Mouse (Mus musculus) lung, embryonic 16.5 days (tissue): ENCODE measurements around the gene Mink1. TPM values are rescaled to one million over a fixed set of nuclear protein-coding genes. Genes with fewer than 3 reads are reported as not detected.
A peak's percentile ranks its signal among the peaks of the same experiment; 100 is the strongest.

ENCODE experiments used
- ATAC-seq: fragments of 200-750 bp; cut with Nextera tagmentation; 2 replicates; pipeline ENCODE4 v1.8.0; 2017; ENCODE audit warnings: low read depth, mild to moderate bottlenecking, moderate library complexity
- H3K27ac ChIP-seq: fragments of 300-500 bp; sonication (generic); 2 replicates; pipeline ENCODE4 v1.5.1; 2014; ENCODE audit warnings: mild to moderate bottlenecking, control low read depth, low read length
- H3K27me3 ChIP-seq: fragments of 300-500 bp; sonication (generic); 2 replicates; pipeline ENCODE4 v1.6.1; 2014; ENCODE audit warnings: low read depth, low read length, mixed read lengths; ENCODE audit not compliant: control insufficient read depth, insufficient read depth
- H3K36me3 ChIP-seq: fragments of 300-500 bp; sonication (generic); 2 replicates; pipeline ENCODE4 v1.6.1; 2014; ENCODE audit warnings: low read length; ENCODE audit not compliant: control insufficient read depth, insufficient read depth
- H3K4me1 ChIP-seq: fragments of 300-500 bp; sonication (generic); replicated peaks from 2 replicates; pipeline ENCODE4 v1.6.1; 2014; ENCODE audit warnings: low read length, mixed read lengths; ENCODE audit not compliant: control insufficient read depth, insufficient read depth
- H3K4me2 ChIP-seq: fragments of 300-500 bp; sonication (generic); 2 replicates; pipeline ENCODE4 v1.6.1; 2014; ENCODE audit warnings: low read depth, low read length, control low read depth
- H3K4me3 ChIP-seq: fragments of 300-500 bp; sonication (generic); 2 replicates; pipeline ENCODE4 v1.5.1; 2014; ENCODE audit warnings: mild to moderate bottlenecking, low read length, control low read depth
- H3K9ac ChIP-seq: fragments of 300-500 bp; sonication (generic); 2 replicates; pipeline ENCODE4 v1.6.1; 2014; ENCODE audit warnings: low read length, control low read depth
- H3K9me3 ChIP-seq: fragments of 300-500 bp; sonication (generic); 2 replicates; pipeline ENCODE4 v1.6.1; 2016; ENCODE audit warnings: low read length; ENCODE audit not compliant: control insufficient read depth
- WGBS: fragments of 180-500 bp; shearing (Covaris S2); extraction: QIAGEN DNeasy Blood & Tissue Kit; methylation state at CpG from one replicate; pipeline ENCODE4 v1.1.7; 2014; 5-methylcytosine and 5-hydroxymethylcytosine counted together
- polyA plus RNA-seq: library from polyadenylated mRNA; unstranded; fragments of >200 nt; fragmentation: Nextera tagmentation; extraction: Ambion mirVana; gene quantifications from 2 replicates; pipeline ENCODE4 v1.2.1, GENCODE M21; 2015

Mink1 gene
- polyA plus RNA-seq, 1 experiment from 2014 or later = 10.3 TPM

DNA sequence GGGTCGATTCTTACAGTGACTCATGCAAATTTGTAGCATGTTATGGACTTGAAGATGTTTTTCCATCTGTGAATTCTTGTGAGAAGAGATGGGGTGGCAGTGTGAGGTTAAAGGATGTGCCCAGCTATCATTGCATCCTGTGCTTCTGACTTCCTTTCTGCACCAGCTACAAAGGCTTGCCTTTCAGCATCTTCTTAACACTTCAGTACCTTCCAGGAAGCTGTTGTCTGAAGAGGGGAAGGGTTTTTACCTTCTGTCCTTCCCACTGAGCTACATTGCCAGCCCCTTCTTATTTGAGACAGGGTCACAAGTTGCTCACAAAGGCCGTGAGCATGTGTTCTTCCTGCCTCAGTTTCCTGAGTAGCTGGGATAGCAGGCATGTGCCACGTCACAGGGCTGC, 18.2 kb downstream of the Mink1 start:
- no peak overlapping the region for H3K9ac ChIP-seq
- ATAC-seq = no peak
- no peaks in the 10 kb centered on the region for H3K27me3 ChIP-seq
- H3K27ac ChIP-seq = no peak overlapping the region
- no peak overlapping the region for H3K4me3 ChIP-seq
- no peaks in the 10 kb centered on the region for H3K9me3 ChIP-seq
- peaks cover 60% of the 10 kb centered on the region for H3K4me1 ChIP-seq
- H3K4me2 ChIP-seq = no peak overlapping the region
- 67% methylated on average over 3 of the region's 3 CpGs for WGBS
- no peaks in the 10 kb centered on the region for H3K36me3 ChIP-seq

DNA sequence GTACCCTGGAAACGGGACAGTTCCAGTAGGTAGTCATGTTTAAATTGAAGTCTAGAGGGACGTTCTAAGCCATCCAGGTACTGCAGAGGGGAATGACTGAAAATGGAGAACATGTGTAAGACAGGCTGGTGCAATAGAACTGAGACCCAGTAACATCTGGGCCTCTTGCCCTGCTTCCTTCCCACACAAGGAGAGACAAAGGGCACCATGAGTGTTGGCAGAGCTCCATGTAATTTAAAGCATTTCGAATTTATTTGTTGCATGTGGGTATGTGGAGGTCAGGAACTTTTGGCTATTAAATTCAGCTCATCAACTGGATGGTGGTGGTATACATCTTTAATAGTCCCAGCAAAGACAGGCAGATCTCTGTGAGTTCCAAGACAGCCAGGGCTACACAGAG, 19.5 kb downstream of the Mink1 start:
- WGBS = 36% methylated on average over 3 of the region's 3 CpGs
- Histone ChIP-seq H3K9ac (no peak overlapping the region), H3K4me3 (no peak overlapping the region), H3K4me1 (peaks cover 56% of the 10 kb centered on the region), H3K27ac (0 out of 2 replicates have a peak overlapping the region, but pooled peaks have one; percentile 58), H3K36me3 (no peaks in the 10 kb centered on the region), H3K9me3 (no peaks in the 10 kb centered on the region), H3K27me3 (no peaks in the 10 kb centered on the region), H3K4me2 (no peak overlapping the region)
- ATAC-seq = no peak

DNA sequence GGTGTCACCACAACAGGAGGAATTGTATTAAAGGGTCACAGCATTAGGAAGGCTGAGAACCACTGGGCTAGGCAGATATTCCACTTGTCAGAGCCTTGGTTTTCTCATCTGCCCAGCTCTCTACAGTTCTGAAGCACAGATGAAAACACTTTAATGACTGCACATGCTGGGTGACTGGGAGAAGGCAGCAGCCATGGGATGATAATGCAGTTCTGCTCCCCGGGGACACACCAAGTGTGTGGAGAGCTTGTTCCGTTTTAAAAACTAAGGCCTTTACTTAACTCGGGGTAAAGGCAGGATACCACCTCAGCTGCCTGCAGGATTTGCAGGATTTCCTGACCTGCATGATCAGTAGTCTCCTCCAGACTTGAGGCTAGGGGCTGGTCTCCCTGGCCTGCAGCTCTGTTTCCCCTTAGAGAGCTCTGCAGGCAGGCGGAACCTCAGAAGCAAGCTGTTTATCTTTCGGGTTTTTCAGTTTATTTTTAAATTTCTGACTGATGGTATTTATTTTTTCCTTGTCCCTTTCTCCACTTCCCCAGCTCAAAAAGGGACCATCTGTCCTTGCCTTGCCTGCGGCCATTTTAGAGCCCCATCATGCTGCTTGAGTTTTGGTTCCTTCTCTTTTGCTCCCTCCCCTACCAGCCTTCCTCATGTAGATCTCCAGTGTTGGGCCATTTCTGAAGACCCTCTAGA, 20.5 kb downstream of the Mink1 start:
- 34% methylated on average over 6 of the region's 6 CpGs for WGBS
- peak overlapping the region; percentile 58 for H3K27ac ChIP-seq
- no peak overlapping the region for H3K9ac ChIP-seq
- H3K27me3 ChIP-seq = no peaks in the 10 kb centered on the region
- no peak overlapping the region for H3K4me2 ChIP-seq
- peaks cover 49% of the 10 kb centered on the region for H3K4me1 ChIP-seq
- H3K4me3 ChIP-seq = no peak overlapping the region
- 0 out of 2 replicates have a peak, but pooled peaks have one; percentile 23 for ATAC-seq
- H3K9me3 ChIP-seq = no peaks in the 10 kb centered on the region
- H3K36me3 ChIP-seq = no peaks in the 10 kb centered on the region

DNA sequence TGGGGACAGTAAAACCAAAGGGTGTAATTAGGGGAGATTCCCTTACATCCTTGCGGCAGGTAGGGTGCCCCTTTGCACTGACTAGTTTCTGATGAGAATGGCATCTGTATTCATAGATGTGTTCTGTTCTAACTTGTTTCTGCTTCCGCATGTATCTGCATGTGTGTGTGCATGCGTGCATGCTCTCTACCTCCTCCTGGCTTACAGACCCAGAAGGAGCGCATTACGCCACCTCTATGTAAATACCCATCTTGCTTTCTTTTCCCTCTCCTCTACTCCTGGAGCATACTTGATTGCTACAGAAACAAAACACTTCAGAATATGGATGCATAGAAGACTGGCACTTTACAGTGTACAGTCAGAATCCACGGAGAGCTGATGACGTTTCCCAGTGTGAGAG, 21.1 kb downstream of the Mink1 start:
- WGBS = 75% methylated on average over 7 of the region's 7 CpGs
- no peak for ATAC-seq
- H3K4me1 ChIP-seq = peaks cover 44% of the 10 kb centered on the region

DNA sequence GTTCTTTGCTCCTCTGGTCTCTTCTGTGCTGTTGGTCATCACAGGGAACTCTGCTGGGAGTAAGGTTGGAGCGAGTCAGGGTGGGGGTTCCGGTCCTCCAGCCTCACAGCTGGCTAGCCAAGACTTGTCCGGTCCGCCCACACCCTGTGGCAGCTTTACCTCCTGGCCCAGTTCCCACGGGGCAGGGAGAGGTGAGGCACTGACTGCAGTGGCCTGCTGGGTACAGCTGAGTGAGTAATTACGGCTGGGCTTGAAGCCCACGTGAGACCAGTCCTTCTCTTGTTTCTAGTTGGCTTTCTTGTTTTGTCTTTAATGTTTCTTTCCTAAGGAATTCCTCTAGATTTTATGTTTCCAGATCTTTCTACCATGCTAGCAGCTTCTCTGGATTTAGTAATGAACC, 22.8 kb downstream of the Mink1 start:
- ATAC-seq = peak; percentile 80
- Histone ChIP-seq H3K4me1 (peaks cover 28% of the 10 kb centered on the region), H3K9me3 (no peaks in the 10 kb centered on the region), H3K9ac (no peak overlapping the region), H3K27me3 (no peaks in the 10 kb centered on the region), H3K27ac (0 out of 2 replicates have a peak overlapping the region, but pooled peaks have one; percentile 36), H3K4me3 (no peak overlapping the region), H3K4me2 (no peak overlapping the region), H3K36me3 (no peaks in the 10 kb centered on the region)
- WGBS = 32% methylated on average over 7 of the region's 7 CpGs

More for the DNA sequence above, 21.1 kb downstream of the Mink1 start:
- H3K27me3 ChIP-seq = no peaks in the 10 kb centered on the region
- no peak overlapping the region for H3K4me2 ChIP-seq
- H3K36me3 ChIP-seq = no peaks in the 10 kb centered on the region
- no peak overlapping the region for H3K9ac ChIP-seq
- peak overlapping the region; percentile 58 for H3K27ac ChIP-seq
- no peaks in the 10 kb centered on the region for H3K9me3 ChIP-seq
- no peak overlapping the region for H3K4me3 ChIP-seq

DNA sequence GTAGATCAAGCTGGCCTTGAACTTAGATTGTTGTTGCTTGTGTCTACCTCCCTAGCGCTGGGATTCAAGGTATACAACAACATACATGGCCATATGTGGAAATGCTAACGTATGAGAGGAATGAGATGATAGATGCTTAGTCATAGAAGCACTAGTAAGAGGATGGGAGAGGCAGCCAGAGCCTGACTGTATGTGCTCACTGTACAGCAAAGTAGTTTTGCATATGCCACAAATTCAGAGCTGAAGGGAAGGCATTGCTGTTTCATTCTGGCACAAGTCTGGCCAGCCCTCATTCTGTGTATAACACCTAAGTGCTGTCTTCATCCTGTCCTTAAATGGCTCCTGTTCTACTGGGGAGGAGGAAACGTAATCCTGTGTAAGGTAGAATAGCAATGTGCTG, 23.6 kb downstream of the Mink1 start:
- no peak overlapping the region for H3K4me3 ChIP-seq
- ATAC-seq = no peak
- H3K9ac ChIP-seq = no peak overlapping the region
- no peak overlapping the region for H3K27ac ChIP-seq
- H3K27me3 ChIP-seq = no peaks in the 10 kb centered on the region
- no peak overlapping the region for H3K4me2 ChIP-seq
- WGBS = 75% methylated on average over 3 of the region's 3 CpGs
- no peaks in the 10 kb centered on the region for H3K36me3 ChIP-seq
- H3K9me3 ChIP-seq = no peaks in the 10 kb centered on the region
- peaks cover 28% of the 10 kb centered on the region for H3K4me1 ChIP-seq

DNA sequence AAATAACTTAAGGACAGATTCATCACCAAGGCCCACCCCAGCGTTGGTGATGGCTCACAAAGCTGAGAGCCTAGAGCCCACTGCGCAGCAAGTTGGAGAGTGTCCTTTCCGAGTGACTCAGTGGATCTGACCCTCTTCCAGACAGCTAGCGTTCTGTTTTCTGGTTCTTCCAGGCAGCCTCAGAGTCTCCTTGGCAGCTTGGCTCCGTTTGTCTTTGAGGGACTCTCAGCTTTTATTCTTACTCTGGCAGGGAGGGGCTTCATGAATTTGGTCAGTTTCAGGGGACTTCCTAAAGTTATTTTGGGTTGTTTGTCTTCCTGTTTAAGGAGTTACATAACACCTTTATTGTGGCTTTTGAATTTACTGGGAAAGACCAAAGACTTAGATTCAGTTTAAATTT, 24.3 kb downstream of the Mink1 start:
- Histone ChIP-seq H3K4me2 (no peak overlapping the region), H3K27me3 (no peaks in the 10 kb centered on the region), H3K9me3 (no peaks in the 10 kb centered on the region), H3K27ac (no peak overlapping the region), H3K9ac (no peak overlapping the region), H3K4me1 (peaks cover 28% of the 10 kb centered on the region), H3K4me3 (no peak overlapping the region), H3K36me3 (no peaks in the 10 kb centered on the region)
- 66% methylated on average over 5 of the region's 5 CpGs for WGBS
- ATAC-seq = no peak

DNA sequence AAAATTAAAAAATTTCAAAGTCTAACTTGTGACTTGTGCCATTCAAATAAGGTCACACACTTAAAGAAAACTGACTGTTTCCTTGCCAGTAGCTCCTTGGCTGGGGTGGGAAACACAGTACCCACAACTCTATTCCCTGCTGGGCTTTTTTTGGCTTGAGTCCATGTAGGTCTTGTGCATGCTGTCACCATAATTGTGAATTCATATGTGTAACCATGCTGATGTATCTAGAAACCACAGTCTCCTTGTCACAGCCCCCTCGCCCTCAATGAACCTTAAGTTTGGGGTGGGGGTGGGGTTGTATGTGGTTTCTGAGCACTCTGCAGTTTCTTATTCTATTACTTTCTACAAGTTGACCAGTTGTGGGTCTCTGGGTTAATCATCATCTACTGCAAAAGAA, 29.1 kb downstream of the Mink1 start:
- Histone ChIP-seq H3K27me3 (no peaks in the 10 kb centered on the region), H3K9ac (no peak overlapping the region), H3K9me3 (no peaks in the 10 kb centered on the region), H3K4me3 (no peak overlapping the region), H3K4me1 (0 out of 2 replicates have a peak, but pooled peaks cover 2% of the 10 kb centered on the region), H3K36me3 (no peaks in the 10 kb centered on the region), H3K27ac (no peak overlapping the region), H3K4me2 (no peak overlapping the region)
- no peak for ATAC-seq
- WGBS = 80% methylated on average over 1 of the region's 1 CpGs

DNA sequence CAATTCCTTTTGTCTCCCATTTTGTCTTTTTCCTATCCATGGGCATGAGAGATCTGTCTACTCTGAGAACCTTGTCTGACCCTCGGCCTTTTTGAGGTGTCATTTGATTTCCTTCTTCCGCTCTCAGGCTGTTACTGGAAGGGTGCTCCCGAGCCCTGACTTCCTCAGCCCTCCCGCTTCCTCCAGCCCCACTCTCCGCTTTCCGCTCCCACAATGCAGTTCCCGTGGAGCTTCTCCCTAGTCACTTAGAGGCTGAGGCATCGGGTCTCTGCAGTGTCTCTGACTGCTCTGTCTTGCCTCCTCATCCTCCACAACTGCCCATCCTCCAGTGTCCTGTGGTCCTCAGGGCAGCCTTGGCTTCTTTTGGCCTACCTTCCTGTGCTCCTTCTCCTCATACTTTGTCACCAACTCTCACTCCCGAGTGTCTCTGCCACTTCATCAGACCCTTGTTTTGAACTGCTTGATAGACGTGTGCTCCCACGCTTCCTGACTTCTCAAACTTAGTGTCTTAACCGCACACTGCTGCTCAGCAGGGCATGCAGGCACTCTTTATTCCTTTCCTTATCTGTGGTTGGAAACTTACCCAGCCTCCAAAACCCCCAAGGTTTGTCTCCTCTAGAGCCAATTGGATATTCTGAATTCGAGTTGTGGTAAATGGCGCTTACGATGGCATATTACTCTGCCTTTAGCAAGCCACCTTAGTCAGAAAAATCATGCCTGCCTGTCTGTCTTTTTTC, 31.7 kb downstream of the Mink1 start:
- peak; percentile 28; the same call in 1 of the 2 replicates for ATAC-seq
- Histone ChIP-seq H3K36me3 (peaks cover 4% of the 10 kb centered on the region; the same call in 1 of the 2 replicates), H3K27ac (no peak overlapping the region), H3K4me1 (no peaks in the 10 kb centered on the region), H3K27me3 (no peaks in the 10 kb centered on the region), H3K9ac (no peak overlapping the region), H3K4me2 (no peak overlapping the region), H3K4me3 (no peak overlapping the region), H3K9me3 (no peaks in the 10 kb centered on the region)
- 59% methylated on average over 15 of the region's 15 CpGs for WGBS
